Mouse (Mus musculus): ENCODE measurements around the gene Ddit4.

Ddit4 gene

DNA sequence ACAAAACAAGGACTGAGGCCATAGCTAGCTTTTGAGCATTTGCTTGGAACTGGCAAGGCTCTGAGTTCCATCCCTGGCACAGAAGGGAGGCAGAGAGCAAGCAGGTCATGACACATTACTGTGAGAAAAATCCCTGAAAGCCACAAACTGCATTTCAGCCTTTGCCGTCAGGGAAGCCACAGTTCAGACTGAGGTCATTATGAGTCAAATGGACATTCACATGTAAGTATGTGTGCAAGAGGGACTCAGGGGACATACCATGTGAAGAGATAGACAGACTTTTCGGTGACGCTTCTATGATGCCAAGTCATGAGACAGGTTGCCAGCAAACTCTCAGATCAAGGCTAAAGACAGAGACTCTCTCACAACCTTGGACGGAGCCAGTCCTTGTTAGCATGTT is 33.5 kb downstream of the Ddit4 start:
- no peak for DNase-seq (ENCODE audit: low read depth, low spot score)

GRCm38 (mm10) chr10:59916649-59917048 is 35.0 kb downstream of the Ddit4 start:
- DNase-seq (ENCODE audit: low read depth, low spot score): no peak

GRCm38 (mm10) chr10:59916159-59916558 is 35.5 kb downstream of the Ddit4 start:
- no peak for DNase-seq (ENCODE audit: low read depth, low spot score)

DNA sequence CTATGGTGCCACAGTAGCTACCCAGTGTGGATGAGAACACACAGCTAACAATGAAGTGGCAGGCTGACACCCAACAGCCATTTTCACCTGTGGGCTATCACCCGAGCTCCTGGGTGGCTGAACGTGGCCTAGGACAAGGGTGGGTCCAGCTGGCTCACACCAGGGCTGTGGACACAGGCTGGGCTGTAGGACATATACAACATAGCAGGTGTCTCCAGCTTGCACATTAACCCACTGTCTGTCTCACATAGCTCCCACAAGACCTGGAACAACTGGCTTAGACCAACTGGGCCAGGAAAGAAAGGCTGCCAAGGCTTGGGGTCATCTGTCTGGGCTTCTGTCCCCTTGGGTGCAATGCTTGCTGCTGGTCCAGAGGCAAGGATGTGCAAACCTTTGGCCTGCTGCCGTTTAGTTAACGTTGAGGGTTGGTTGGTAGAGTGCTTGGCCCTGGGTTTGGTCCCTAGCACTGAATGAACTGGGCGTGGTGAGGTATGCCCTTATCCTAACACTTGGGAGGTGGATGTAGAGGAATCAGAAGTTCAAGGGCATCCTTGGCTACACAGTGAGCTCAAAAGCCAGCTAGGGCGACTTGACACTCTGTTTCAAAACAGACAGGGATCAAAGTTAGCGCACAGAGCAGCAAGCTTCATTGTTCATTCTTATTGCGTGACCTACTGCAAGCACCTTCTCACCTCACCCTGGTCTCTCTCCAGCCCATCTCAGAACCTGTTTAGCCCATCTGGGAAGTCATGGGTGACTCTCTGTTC is 36.3 kb downstream of the Ddit4 start:
- DNase-seq (ENCODE audit: low read depth, low spot score): no peak

DNA sequence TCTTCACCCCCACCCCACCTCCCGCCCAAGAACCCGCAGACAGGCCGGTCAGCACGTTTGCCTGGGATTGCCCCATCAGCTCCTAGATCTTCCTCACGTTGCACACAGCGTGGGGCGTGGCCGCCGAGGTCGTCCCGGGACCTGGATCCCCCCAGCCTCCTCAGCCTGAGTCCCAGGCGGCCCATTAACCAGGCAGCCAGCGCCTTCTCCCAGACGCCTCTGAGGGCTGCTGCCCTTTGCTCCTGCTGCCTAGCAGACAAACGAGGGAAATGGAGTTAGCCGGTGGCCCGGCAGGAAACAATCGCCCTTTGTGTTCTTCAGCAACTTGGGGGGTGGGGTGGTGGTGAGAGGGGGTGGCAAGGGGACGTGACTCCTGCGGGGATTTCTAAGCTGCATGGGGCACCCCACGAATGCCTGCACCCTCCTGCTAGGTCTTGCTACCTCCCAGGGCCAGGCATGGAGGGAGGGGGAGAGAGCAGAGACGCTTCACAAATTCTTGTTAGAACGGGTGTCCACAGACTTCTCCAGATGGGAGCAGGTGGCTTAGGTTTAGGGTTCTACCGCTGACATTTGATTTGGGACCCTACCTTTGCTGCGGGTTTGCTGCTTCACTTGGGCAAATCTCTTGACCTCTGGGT is 40.0 kb downstream of the Ddit4 start:
- DNase-seq (ENCODE audit: low read depth, low spot score): no peak

DNA sequence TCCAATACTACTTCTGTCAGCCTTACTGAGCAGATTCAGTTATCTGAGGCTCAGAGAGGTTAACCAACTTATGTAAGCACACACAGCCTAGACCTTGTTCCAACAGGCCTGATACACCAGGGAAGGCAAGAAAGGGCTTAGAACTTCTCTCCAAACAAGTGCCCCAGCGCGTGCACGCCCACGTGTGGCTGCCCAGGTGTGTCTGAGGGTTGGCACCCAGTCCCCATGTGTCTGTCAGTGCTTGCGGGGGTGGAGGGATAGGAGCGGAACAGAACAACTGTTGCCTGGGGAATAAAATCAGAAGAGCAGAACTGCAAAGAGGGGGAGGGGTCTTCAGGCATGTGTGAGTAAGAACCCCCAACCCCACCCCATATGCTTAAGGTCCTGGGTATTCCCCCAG is 40.5 kb downstream of the Ddit4 start:
- DNase-seq (ENCODE audit: low read depth, low spot score): no peak

- DNase-seq (ENCODE audit: low read depth, low spot score): no peak
These were observed 42.2 kb downstream of the Ddit4 start for GRCm38 (mm10) chr10:59909357-59909847.

DNA sequence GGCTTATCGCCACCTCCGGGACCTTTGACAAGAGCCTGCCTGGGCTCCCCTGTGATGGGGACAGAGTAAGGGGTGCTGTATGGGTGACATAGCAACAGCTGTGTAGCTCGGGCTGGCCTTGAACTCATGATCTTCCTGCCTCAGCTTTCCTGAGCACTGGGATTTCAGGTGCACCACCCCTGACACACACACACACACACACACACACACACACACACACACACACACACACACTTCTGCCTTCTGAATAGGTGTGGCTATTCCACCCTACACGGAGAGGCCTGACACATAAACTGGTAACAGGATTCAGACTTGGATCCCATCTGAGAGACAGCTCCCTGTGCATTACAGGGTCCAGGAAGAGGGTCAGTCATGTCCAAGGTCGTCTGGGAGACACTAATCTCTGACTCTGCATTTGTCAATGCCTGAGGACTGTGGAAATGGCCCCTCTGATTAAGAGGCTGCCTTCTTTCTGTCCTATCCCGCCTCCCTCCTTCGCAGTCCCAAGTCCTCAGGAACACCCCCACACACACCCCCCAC is 42.8 kb downstream of the Ddit4 start:
- DNase-seq (ENCODE audit: low read depth, low spot score): no peak

GRCm38 (mm10) chr10:59907695-59908299 is 43.8 kb downstream of the Ddit4 start:
- DNase-seq (ENCODE audit: low read depth, low spot score): no peak

GRCm38 (mm10) chr10:59907080-59907609 is 44.5 kb downstream of the Ddit4 start:
- no peak for DNase-seq (ENCODE audit: low read depth, low spot score)

DNA sequence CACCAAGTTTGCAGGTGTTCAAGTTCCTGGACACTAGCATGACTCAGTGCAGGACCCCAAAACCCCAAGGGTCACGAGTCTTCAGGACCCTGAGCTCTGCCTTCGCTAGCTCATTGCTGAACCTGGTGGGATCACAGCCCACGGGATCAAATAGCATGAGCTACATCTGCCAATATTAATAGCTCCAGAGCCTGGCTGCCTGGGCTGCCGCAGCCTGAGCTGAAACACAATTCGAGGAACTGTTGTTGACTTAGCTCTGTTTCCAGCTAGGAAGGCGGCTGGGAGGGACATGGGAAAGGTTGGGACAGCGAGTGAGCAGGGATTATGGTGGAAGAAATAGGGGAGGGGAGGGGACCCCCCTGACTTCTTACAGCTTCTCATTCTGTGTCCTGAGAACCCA is 48.5 kb downstream of the Ddit4 start:
- no peak for DNase-seq (ENCODE audit: low read depth, low spot score)

DNA sequence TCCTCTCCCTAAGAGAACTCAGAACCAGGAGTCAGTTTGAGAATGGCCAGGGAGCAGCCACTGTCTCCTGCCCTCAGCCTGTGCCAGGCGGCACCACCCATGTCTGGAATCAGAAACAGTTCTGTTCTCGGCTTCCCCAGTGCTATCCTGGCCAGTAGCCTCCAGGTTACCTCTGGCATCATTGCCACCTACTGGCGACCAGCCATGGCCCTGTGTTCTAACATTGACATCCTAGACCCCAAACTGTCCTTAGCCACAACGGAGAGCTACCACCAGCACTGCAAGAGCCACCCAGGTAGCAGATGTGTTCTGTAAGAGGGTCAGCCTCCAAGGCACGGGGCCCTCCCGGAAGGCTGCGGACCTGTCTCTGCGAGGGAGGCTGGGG is 49.0 kb downstream of the Ddit4 start:
- DNase-seq (ENCODE audit: low read depth, low spot score): no peak

GRCm38 (mm10) chr10:59901986-59902605 is 49.5 kb downstream of the Ddit4 start:
- no peak for DNase-seq (ENCODE audit: low read depth, low spot score)

GRCm38 (mm10) chr10:59901463-59901862 is 50.2 kb downstream of the Ddit4 start:
- no peak for DNase-seq (ENCODE audit: low read depth, low spot score)

GRCm38 (mm10) chr10:59900939-59901338 is 50.7 kb downstream of the Ddit4 start:
- no peak for DNase-seq (ENCODE audit: low read depth, low spot score)

- no peak for DNase-seq (ENCODE audit: low read depth, low spot score)
These were observed 51.5 kb downstream of the Ddit4 start for GRCm38 (mm10) chr10:59900174-59900435.
